Mouse (Mus musculus) monocyte, adult 5-6 weeks (primary cell): ENCODE measurements around the gene AU021092. TPM values are rescaled to one million over a fixed set of nuclear protein-coding genes. Genes with fewer than 3 reads are reported as not detected.
"Not testable (repeated sequence)": the region's sequence is repeated elsewhere in the genome, so short reads cannot be mapped to it uniquely, and the experiment has no call there.

Experiments used
- ATAC-seq: fragments of 153-309, 156-312 bp; replicated peaks from 2 replicates; pipeline ENCODE4 v1.8.0; 2017; ENCODE audit warnings: mild to moderate bottlenecking; ENCODE audit not compliant: low TSS enrichment, insufficient number of reproducible peaks, severe bottlenecking, poor library complexity, low FRiP score
- total RNA-seq: library from RNA; stranded (forward); fragments of 200-1000, 200-491, 200-594 nt; gene quantifications from 3 replicates; pipeline ENCODE4 v1.2.3, GENCODE M21; 2017

Gene AU021092
- total RNA-seq = not detected in 3 replicates

DNA sequence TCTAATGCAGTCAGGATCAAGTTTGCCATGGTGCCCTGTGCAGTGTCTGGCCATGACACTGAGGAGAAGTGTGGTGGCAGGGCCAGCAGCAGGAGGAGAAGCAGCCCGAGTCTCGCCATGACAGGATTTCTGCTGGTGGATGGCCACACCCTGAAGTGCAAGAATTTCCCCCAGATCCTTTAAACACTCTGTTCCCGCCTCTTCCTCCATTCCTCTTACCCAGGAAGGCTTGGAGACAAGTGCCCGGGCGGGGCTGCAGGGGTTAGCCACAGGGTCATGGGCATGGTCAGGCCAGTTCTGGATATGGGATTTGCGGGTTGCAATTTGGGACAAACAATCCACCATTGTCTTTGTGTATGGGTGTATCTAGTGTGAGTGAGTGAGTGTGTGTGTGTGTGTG is at the start of gene AU021092:
TSS of gene AU021092 (minus strand) at position 160 of the 400 bp plus-strand sequence.
- ATAC-seq = no peak

- no peak for ATAC-seq
Observed at GRCm38 (mm10) chr16:5271411-5272035, 49.4 kb upstream of the AU021092 start.

DNA sequence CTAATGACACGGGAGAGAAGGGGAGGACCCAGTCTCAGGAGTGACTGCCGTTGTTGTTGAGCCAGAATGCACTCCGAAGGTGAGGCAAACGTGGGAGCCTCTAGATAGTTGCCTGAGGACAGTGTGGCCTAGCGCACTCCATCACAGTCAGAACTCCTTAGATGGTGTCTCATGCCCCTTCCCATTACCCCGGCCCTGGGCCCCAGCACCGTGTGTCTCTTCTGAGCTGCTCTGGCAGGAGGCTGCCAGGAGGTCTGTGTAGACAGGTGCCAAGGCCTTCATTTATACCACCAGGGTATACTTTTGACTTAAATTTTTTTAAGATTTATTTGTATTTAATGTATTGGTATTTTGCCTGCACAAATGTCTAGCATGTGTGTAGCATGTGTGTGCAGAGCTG is 41.8 kb upstream of the AU021092 start:
- no peak for ATAC-seq

- no peak for ATAC-seq
Observed at GRCm38 (mm10) chr16:5263156-5263555, 41.1 kb upstream of the AU021092 start.

DNA sequence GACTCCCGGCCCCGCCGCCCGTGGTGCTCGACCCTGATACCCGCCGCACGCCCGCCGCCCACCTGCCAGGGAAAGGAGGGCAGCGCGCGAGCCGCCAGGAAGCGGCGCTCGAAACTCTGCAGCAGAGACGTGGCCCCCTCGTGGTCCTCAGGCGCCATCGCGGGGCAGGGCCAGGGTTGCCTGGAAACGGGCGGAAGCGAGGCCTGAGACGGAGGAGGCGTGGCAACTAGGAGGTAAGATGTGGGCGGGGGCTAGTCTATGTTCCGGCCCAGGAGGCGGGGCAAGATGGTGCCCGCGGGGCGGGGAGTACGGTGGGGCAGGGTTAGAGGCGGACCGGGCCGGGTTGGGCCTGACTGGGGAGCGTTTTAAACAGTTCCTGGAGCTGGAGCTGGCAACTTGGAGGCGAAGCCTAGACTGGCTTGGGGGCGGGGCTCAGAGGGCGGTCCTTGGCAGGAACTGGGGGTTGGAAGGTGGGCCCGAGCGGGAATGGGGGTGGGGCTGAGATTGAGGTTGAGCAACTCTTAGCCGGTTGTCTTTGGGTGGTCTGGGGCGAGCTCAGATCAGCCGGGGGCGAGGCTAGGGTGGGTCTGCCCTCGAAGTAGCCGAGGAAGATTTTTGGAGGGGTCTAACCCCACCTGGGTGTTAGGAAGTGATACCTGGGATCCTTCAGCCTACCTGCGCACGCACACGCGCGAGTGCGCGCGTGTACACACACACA is 33.8 kb upstream of the AU021092 start, which contains the start of gene Eef2kmt:
TSS of gene Eef2kmt (minus strand) at position 205 of the 718 bp plus-strand sequence.
- ATAC-seq = peak; percentile 93

DNA sequence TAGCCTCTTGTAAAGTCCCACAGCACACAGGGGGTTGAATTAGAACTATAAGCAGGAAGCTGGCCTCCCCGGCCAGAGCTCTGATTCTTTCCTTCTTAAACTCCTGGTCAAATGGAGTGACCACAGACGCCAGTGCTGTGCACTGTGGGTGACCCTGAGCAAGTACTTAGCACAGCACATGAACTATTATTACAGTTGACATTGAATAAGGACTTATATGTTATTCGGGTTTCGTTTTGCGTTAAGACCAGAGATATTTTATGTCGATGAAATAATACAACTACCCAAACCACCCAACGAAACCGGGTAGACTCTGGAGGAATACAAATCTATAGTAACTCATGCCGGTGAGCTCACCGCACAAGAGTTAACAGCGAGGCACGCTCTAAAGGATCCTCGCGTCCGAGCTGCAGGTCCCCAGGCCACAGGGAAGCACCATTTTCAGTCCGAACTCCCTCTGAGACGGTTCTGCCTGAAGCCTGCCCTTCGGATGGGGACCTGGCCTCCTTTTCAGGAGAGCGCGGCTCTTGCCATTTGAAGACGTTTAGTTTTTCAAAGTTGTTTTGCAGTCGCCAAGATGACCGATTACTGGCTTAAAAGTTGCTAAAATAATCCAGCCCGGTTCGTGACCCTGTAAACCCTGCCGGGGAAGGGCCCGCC is 33.1 kb upstream of the AU021092 start:
- no peak for ATAC-seq

DNA sequence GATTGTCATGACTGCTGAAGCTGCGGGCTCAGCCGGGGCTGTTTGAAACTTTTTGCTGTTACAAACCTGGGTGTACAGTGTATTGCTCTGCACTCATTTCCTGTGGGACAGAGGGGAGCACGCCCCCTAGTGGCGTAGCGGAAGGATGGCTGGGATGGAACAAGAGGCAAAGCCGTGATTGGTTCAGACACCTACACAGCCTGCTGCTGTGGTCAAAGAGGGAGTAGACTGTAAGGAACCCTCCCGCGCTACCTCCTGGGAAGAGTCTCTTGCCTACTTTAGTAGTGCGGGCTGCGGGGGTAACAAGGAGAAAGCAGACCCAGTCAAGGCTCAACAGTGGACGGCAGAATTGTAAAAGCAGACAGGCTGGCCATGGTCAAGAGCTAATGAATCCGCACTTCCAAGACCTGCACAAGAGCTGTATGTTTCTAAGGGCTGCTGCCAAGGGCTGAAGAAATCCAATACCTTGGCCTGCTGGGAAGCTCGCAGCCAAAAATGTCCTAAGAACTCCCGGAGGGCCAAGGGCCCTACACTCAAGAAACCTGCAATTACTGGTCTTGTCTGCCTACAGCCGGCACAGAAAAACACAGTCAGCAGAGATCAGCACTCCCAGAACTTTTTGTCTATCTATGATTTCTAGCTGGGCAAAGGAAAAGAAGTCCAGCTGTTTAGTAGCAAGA is 32.4 kb upstream of the AU021092 start:
- ATAC-seq = peak; percentile 68

GRCm38 (mm10) chr16:5252260-5252659 is 30.2 kb upstream of the AU021092 start:
- ATAC-seq = no peak

GRCm38 (mm10) chr16:5250891-5251290 is 28.8 kb upstream of the AU021092 start:
- ATAC-seq = no peak

- ATAC-seq = peak; percentile 66
Observed at GRCm38 (mm10) chr16:5244411-5244810, 22.3 kb upstream of the AU021092 start.

- ATAC-seq = no peak
Observed at GRCm38 (mm10) chr16:5242882-5243281, 20.8 kb upstream of the AU021092 start.

- no peak for ATAC-seq
Observed at GRCm38 (mm10) chr16:5242355-5242754, 20.3 kb upstream of the AU021092 start.

GRCm38 (mm10) chr16:5233418-5234313 is 11.6 kb upstream of the AU021092 start, which contains the start of gene Alg1:
TSS of gene Alg1 (plus strand) at chr16:5233621.
- ATAC-seq = peak; percentile 90

DNA sequence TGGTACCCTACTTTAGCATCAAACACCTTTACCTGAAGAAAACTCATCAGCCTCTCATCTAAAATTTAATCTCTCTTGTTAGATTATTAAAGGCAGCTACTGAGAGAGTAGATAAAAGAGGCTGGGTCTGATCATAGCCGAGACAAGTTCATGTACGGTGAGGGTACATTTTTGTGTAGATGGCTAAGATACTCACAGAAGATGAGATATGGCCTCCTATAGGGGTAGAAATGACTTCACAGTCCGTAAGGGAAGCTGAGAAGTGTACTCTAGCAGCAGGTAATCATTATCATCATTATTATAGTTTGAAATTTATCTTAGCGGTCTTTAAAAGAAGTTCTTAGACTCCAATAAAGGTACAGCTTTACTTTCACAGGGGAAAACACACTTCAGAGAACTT is 10.9 kb upstream of the AU021092 start:
- no peak for ATAC-seq

DNA sequence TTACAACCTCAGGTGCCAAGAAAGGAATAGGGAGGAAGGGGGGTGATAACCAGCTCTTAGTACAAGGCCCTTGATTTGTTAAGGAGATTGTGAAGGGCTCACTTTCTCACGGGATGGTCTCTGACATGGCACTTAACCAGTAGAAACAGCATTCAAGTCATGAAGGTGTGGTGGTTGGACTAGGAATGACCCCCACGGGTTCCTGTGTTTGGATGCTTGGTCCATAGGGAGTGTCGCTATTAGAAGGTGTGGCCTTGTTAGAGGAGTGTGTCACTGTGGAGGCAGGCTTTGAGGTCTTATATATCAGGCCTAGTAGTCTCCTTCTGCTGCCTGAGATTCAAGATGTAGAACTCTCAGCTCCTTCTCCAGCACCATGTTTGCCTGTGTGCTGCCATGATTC is 6.0 kb upstream of the AU021092 start:
- ATAC-seq = not testable (repeated sequence)

DNA sequence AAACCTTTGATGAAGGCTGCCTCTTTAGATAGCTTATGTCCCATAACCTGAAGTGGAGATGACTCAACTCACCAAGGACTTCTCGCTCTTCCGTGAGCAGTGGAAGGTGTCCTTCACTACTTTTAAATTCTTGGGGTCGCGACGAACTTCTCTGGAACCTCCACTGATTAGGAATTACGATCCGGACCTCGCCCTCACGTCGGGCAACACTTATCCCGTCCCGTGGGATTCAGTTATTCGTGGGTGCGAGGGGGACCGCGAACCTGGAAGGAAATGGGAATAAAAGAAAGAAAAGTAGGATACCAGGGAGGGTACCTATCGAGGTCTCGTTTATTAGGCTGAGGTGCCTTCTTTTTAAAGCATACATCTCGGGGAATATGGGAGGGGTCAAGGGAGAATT is 5.4 kb upstream of the AU021092 start:
- not testable (repeated sequence) for ATAC-seq

GRCm38 (mm10) chr16:5226534-5226933 is 4.4 kb upstream of the AU021092 start:
- ATAC-seq = not testable (repeated sequence)

GRCm38 (mm10) chr16:5221403-5221802 is 696 bp downstream of the AU021092 start:
- ATAC-seq = no peak
